Mouse (Mus musculus) 416B (cell line): ENCODE measurements around the gene Shank1.
"Not testable (repeated sequence)": the region's sequence is repeated elsewhere in the genome, so short reads cannot be mapped to it uniquely, and the experiment has no call there.

Experiments
- DNase-seq: peaks from one replicate; pipeline ENCODE4 v3.0.0; 2011; ENCODE audit warnings: low read depth

Shank1 gene

GRCm38 (mm10) chr7:44309475-44310284, at the start of gene Shank1:
Shank1 (plus strand) TSS chr7:44310253.
- DNase-seq, result no peak

- DNase-seq, result no peak
Observed at GRCm38 (mm10) chr7:44260410-44260809, 49.6 kb upstream of the Shank1 start.

- DNase-seq, result no peak
Observed at GRCm38 (mm10) chr7:44261147-44261546, 48.9 kb upstream of the Shank1 start, which contains the start of gene Gm15517. Gm15517 (plus strand) TSS chr7:44261447.

- DNase-seq, result peak; percentile 91
Observed at GRCm38 (mm10) chr7:44262791-44263643, 47.0 kb upstream of the Shank1 start.

- no peak for DNase-seq
Observed at GRCm38 (mm10) chr7:44268117-44268516, 41.9 kb upstream of the Shank1 start.

- peak; percentile 57 for DNase-seq
Observed at GRCm38 (mm10) chr7:44269397-44269796, 40.7 kb upstream of the Shank1 start.

- peak; percentile 44 for DNase-seq
Observed at GRCm38 (mm10) chr7:44271309-44271708, 38.7 kb upstream of the Shank1 start.

- peak; percentile 19 for DNase-seq
Observed at GRCm38 (mm10) chr7:44272546-44272945, 37.5 kb upstream of the Shank1 start.

- DNase-seq, result no peak
Observed at GRCm38 (mm10) chr7:44273446-44273845, 36.6 kb upstream of the Shank1 start.

- DNase-seq, result no peak
Observed at GRCm38 (mm10) chr7:44274096-44274495, 36.0 kb upstream of the Shank1 start.

- peak; percentile 23 for DNase-seq
Observed at GRCm38 (mm10) chr7:44275546-44275945, 34.5 kb upstream of the Shank1 start.

GRCm38 (mm10) chr7:44276461-44277249, 33.4 kb upstream of the Shank1 start:
- DNase-seq, result no peak

GRCm38 (mm10) chr7:44277250-44277622, 32.8 kb upstream of the Shank1 start:
- peak; percentile 77 for DNase-seq

GRCm38 (mm10) chr7:44280959-44281358, 29.1 kb upstream of the Shank1 start:
- DNase-seq, result peak; percentile 59

- DNase-seq, result no peak
Observed at GRCm38 (mm10) chr7:44281586-44281985, 28.5 kb upstream of the Shank1 start.

- DNase-seq, result no peak
Observed at GRCm38 (mm10) chr7:44287760-44288159, 22.3 kb upstream of the Shank1 start.

GRCm38 (mm10) chr7:44290986-44291385, 19.1 kb upstream of the Shank1 start:
- no peak for DNase-seq

GRCm38 (mm10) chr7:44291418-44291817, 18.6 kb upstream of the Shank1 start:
- DNase-seq, result no peak

- not testable (repeated sequence) for DNase-seq
Observed at GRCm38 (mm10) chr7:44297501-44297900, 12.6 kb upstream of the Shank1 start.

GRCm38 (mm10) chr7:44303346-44304340, 6.4 kb upstream of the Shank1 start:
- peak; percentile 66 for DNase-seq

GRCm38 (mm10) chr7:44304463-44304774, 5.6 kb upstream of the Shank1 start:
- DNase-seq, result no peak
